Mouse (Mus musculus) stomach, adult 2 months (tissue): ENCODE results near the gene Anxa1. TPM values are rescaled to one million over a fixed set of nuclear protein-coding genes. Genes with fewer than 3 reads are reported as not detected.

Experiments used
- polyA plus RNA-seq: library from polyadenylated mRNA; depleted of rRNA; stranded (reverse); fragments of >200 nt; gene quantifications from 2 replicates; pipeline ENCODE4 v1.2.3, GENCODE M21; 2012; rRNA removed

Anxa1 gene
- 2.9 and 3.1 TPM in 2 replicates for polyA plus RNA-seq

DNA sequence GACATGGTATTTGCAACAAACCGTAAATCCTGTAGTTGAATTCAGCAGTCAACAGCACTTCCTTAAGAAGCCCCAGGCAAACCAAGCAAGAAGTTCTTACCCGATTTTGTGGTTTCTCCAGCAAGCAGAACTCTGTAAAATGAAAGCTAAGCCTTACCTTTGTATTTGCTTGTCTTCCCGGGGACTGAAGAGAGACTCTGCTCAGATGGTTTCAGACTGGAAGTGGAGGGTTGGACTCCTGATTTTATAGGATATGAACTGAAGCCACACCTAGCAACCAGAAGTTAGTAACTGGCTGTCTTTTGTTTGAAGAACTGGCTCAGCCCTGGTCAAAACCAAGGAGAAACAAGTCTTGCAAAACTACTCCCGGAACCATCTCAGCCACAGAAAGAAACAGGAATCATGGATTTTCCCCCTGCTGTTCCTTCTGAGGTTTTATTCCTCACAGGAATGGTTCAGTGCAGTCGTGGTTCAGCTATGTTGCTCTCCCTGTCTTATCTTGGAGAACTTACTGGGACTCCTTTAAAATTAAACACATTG lies at the start of gene Anxa1:
Gene Anxa1, minus strand, starts transcription at position 490 of the 540 bp plus-strand sequence.

Other genes with a start within 250 kb of the Anxa1 start
- 6.8 and 10.5 TPM in 2 replicates for gene Aldh1a1, start 101.8 kb upstream of the Anxa1 start, polyA plus RNA-seq